Mouse (Mus musculus): ENCODE data around the gene Crlf1. TPM values are rescaled to one million over a fixed set of nuclear protein-coding genes. Genes with fewer than 3 reads are reported as not detected.

The Crlf1 gene
- polyA plus RNA-seq, 1 experiment from 2014 or later: 98.7 TPM

DNA sequence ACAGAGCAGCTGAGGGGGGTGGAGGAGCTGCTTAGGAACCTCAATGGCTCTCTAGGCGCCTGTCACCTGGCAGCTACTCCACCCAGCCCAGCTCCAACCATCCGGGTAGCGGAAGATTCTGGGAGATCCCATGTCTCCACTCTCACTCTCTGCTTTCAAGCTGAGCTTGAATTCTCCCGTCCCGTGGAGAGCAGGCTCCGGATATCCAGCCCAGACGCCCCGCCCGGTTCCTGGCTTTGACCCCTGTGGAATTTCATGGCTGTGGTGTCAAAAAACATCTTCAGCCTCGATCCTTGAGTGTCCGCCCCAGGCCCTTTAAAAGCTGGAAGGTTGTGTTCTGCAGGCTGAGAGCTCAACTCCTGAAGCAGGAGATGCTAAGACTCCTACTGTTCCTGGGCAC, 26.2 kb upstream of the Crlf1 start:
- TF ChIP-seq EP300 (IDR thresholded peaks at IDR 0.05): no peak
- no peak for TF ChIP-seq CTCF (IDR thresholded peaks at IDR 0.05)
- 34% methylated on average over 11 of the region's 11 CpGs for WGBS
- H3K4me1 ChIP-seq (ENCODE audit: insufficient read depth, low read depth, low read length): peaks cover 18% of the 10 kb centered on the region; the same call in 1 of the 2 replicates

DNA sequence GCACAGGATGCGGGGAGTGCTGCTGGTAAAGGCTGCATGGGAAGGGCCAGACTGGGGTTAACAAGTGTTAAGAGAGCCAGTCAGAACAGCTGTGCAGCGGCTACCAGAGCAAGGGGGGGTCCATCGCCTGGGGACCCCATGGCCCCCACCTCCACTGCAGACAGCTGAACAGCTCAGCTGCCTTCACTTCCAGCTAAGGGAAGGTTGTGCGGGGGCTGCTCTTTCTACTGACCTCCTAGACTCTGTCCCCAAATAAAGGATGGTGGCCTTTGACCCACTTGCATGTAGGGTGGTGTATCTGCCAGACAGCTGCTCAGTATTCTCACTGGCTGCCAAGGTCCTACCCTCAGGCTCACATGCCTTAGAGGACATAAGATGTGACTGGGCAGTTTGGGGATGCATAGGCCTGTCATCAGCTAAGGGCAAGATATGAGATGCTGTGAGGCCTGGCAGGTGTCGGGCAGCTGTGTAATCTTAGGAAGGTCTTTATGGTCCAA, 25.7 kb upstream of the Crlf1 start:
- no peaks in the 10 kb centered on the region for H3K9me3 ChIP-seq (ENCODE audit: low read length)
- H3K36me3 ChIP-seq (ENCODE audit: insufficient read depth, low read length): no peaks in the 10 kb centered on the region
- peaks cover 18% of the 10 kb centered on the region; the same call in 1 of the 2 replicates for H3K4me1 ChIP-seq (ENCODE audit: insufficient read depth, low read depth, low read length)
- TF ChIP-seq EP300 (IDR thresholded peaks at IDR 0.05) (no peak), CTCF (IDR thresholded peaks at IDR 0.05) (no peak)
- no peak overlapping the region for H3K27ac ChIP-seq (ENCODE audit: low read length)
- 69% methylated on average over 5 of the region's 5 CpGs for whole genome bisulfite sequencing
- ATAC-seq: no peak
- no peak overlapping the region for H3K4me2 ChIP-seq (replicated peaks; ENCODE audit: low read depth, low read length)
- no peak overlapping the region for H3K4me3 ChIP-seq (ENCODE audit: low read depth, low read length)
- no peak overlapping the region for H3K9ac ChIP-seq (replicated peaks; ENCODE audit: low read depth)
- no peaks in the 10 kb centered on the region for H3K27me3 ChIP-seq (replicated peaks; ENCODE audit: insufficient read depth, low read length)
- no peak for DNase-seq (ENCODE audit: low spot score)

More for the DNA sequence above, 26.2 kb upstream of the Crlf1 start:
- Histone ChIP-seq H3K9me3 (ENCODE audit: low read length) (no peaks in the 10 kb centered on the region), H3K9ac (replicated peaks; ENCODE audit: low read depth) (no peak overlapping the region), H3K27me3 (replicated peaks; ENCODE audit: insufficient read depth, low read length) (no peaks in the 10 kb centered on the region), H3K4me2 (replicated peaks; ENCODE audit: low read depth, low read length) (no peak overlapping the region), H3K36me3 (ENCODE audit: insufficient read depth, low read length) (no peaks in the 10 kb centered on the region), H3K27ac (ENCODE audit: low read length) (no peak overlapping the region), H3K4me3 (ENCODE audit: low read depth, low read length) (no peak overlapping the region)
- DNase-seq (ENCODE audit: low spot score) (no peak), ATAC-seq (no peak)

DNA sequence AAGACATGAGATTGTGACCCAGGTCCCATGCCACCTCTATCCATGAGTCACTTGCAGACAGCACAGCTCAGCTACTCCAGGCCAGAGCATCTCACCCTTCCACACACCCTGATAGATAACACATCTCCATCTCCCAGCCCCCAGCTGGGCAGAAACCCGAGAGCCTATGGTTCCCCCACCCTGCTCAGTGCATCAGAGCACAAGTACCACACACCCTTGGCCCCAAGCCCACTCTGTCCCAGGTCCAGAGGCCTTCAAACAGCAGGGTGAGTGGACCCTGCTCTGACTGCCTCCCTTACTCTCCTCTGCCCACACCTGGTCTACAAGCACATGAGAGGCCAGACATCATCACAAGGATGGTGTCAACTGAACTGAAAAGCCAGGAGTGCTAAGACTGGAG, 25.1 kb upstream of the Crlf1 start:
- 16% methylated on average over 1 of the region's 1 CpGs for WGBS
- Histone ChIP-seq H3K27me3 (replicated peaks; ENCODE audit: insufficient read depth, low read length) (no peaks in the 10 kb centered on the region), H3K27ac (ENCODE audit: low read length) (no peak overlapping the region), H3K4me3 (ENCODE audit: low read depth, low read length) (no peak overlapping the region), H3K9ac (replicated peaks; ENCODE audit: low read depth) (no peak overlapping the region), H3K4me1 (ENCODE audit: insufficient read depth, low read depth, low read length) (peaks cover 18% of the 10 kb centered on the region; the same call in 1 of the 2 replicates), H3K36me3 (ENCODE audit: insufficient read depth, low read length) (no peaks in the 10 kb centered on the region), H3K4me2 (replicated peaks; ENCODE audit: low read depth, low read length) (no peak overlapping the region), H3K9me3 (ENCODE audit: low read length) (no peaks in the 10 kb centered on the region)
- TF ChIP-seq CTCF (IDR thresholded peaks at IDR 0.05) (no peak), EP300 (IDR thresholded peaks at IDR 0.05) (no peak)
- no peak for ATAC-seq
- DNase-seq (ENCODE audit: low spot score): no peak

DNA sequence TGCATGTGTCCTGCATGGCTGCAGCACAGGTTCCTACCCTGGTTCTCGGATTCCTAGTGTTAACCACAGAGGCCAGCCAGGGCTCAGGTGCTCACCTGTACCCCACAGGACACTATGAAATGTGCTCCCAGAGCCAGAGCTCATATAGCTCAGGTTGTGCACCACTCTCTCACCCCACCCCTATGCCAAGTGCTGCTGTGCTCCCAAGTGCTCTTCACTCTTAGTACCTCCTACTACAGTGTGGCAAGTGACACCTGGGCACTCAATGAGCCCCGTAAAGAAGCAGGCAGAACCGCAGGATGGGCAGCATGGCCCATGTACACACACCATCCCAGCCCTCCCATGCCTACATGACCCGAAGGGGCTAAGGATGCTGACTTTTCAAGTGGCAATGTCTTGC, 24.2 kb upstream of the Crlf1 start:
- Histone ChIP-seq H3K9me3 (ENCODE audit: low read length) (no peaks in the 10 kb centered on the region), H3K4me3 (ENCODE audit: low read depth, low read length) (no peak overlapping the region), H3K27ac (ENCODE audit: low read length) (no peak overlapping the region), H3K36me3 (ENCODE audit: insufficient read depth, low read length) (no peaks in the 10 kb centered on the region), H3K4me1 (ENCODE audit: insufficient read depth, low read depth, low read length) (peaks cover 18% of the 10 kb centered on the region; the same call in 1 of the 2 replicates), H3K9ac (replicated peaks; ENCODE audit: low read depth) (no peak overlapping the region), H3K27me3 (replicated peaks; ENCODE audit: insufficient read depth, low read length) (no peaks in the 10 kb centered on the region), H3K4me2 (replicated peaks; ENCODE audit: low read depth, low read length) (no peak overlapping the region)
- DNase-seq (ENCODE audit: low spot score): peak; percentile 84
- 59% methylated on average over 4 of the region's 4 CpGs for WGBS
- ATAC-seq: peak; percentile 90
- TF ChIP-seq EP300 (IDR thresholded peaks at IDR 0.05) (no peak), CTCF (IDR thresholded peaks at IDR 0.05) (no peak)

DNA sequence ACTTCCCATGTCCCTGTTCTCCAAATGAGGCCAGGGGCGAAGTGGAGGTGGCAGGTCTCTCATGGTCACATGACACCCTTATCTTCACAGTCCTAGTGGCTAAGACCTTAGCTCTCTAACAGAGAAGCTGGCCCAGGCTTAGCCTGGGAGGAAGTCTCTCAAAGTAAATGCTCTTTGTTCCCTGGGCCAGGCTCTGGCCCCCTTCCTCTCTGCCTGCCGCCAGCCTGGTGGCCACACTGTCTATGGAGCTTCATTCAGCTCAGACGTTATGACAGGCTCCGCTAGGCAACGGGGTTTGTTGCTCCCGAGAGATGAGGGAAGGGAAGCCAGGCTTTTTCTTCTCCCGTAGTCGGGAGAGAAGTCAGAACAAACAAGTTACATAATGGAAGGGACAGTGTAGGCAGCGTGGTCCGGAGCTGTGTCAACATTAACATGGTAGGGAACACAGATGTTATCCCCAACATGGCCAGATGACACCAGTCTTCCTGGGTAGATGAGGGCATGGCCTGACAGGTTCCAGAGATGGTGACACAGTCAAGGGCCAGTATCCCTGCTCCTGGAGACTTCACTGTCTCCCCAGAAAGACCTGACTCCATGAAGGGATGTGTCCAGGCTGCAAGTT, 23.6 kb upstream of the Crlf1 start:
- H3K4me3 ChIP-seq (ENCODE audit: low read depth, low read length): no peak overlapping the region
- peak; percentile 63 for ATAC-seq
- no peak for DNase-seq (ENCODE audit: low spot score)
- no peaks in the 10 kb centered on the region for H3K36me3 ChIP-seq (ENCODE audit: insufficient read depth, low read length)
- H3K9me3 ChIP-seq (ENCODE audit: low read length): no peaks in the 10 kb centered on the region
- no peak overlapping the region for H3K4me2 ChIP-seq (replicated peaks; ENCODE audit: low read depth, low read length)
- no peaks in the 10 kb centered on the region for H3K27me3 ChIP-seq (replicated peaks; ENCODE audit: insufficient read depth, low read length)
- 24% methylated on average over 10 of the region's 10 CpGs for WGBS
- no peak overlapping the region for H3K9ac ChIP-seq (replicated peaks; ENCODE audit: low read depth)
- H3K27ac ChIP-seq (ENCODE audit: low read length): peak overlapping the region; percentile 62; the same call in 1 of the 2 replicates
- TF ChIP-seq CTCF (IDR thresholded peaks at IDR 0.05) (no peak), EP300 (IDR thresholded peaks at IDR 0.05) (no peak)
- H3K4me1 ChIP-seq (ENCODE audit: insufficient read depth, low read depth, low read length): peaks cover 18% of the 10 kb centered on the region; the same call in 1 of the 2 replicates

DNA sequence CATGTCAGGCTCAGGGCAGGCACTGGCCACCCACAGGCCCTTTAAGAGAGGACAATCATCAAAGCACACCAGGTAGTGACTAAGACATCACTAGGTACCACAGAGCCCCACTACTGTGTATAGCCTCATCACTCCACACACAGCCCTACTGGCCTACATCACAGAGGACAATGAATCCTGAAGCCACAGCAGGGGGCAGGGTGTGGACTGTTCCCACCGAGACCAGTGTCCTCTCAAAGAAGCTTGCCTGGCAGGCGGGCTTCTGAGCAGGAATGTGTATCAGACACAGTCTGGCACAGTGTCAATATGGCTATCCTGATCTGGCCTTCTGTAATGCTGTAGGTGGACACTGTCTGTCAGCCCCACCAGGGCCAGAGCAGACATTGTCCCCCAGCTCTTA, 23.0 kb upstream of the Crlf1 start:
- no peaks in the 10 kb centered on the region for H3K9me3 ChIP-seq (ENCODE audit: low read length)
- no peak overlapping the region for H3K4me2 ChIP-seq (replicated peaks; ENCODE audit: low read depth, low read length)
- no peak for ATAC-seq
- H3K4me3 ChIP-seq (ENCODE audit: low read depth, low read length): no peak overlapping the region
- H3K9ac ChIP-seq (replicated peaks; ENCODE audit: low read depth): no peak overlapping the region
- no peak for DNase-seq (ENCODE audit: low spot score)
- H3K4me1 ChIP-seq (ENCODE audit: insufficient read depth, low read depth, low read length): peaks cover 18% of the 10 kb centered on the region; the same call in 1 of the 2 replicates
- H3K27ac ChIP-seq (ENCODE audit: low read length): no peak overlapping the region
- H3K36me3 ChIP-seq (ENCODE audit: insufficient read depth, low read length): no peaks in the 10 kb centered on the region
- no peaks in the 10 kb centered on the region for H3K27me3 ChIP-seq (replicated peaks; ENCODE audit: insufficient read depth, low read length)
- TF ChIP-seq CTCF (IDR thresholded peaks at IDR 0.05) (no peak), EP300 (IDR thresholded peaks at IDR 0.05) (no peak)
- 60% methylated on average over 2 of the region's 2 CpGs for WGBS

Measured in lung, postnatal 0 days (tissue).